Mouse (Mus musculus): ENCODE data around the gene Pfkfb4. TPM values are rescaled to one million over a fixed set of nuclear protein-coding genes. Genes with fewer than 3 reads are reported as not detected.

Pfkfb4 gene
- polyA plus RNA-seq (2014; fragmentation: Nextera tagmentation; extraction: Ambion mirVana) = 12.5 and 12.8 TPM in 2 replicates

- WGBS = under 1% methylated on average over 31 of the region's 31 CpGs
- DNase-seq (ENCODE audit: low spot score) = peak; percentile 97
- peak within 1 kb of the TSS; percentile 48 for H3K4me3 ChIP-seq (ENCODE audit: low read depth, low read length)
- peak within 1 kb of the TSS; percentile 72 for H3K4me2 ChIP-seq (ENCODE audit: low read depth, low read length, severe bottlenecking)
- H3K9ac ChIP-seq (ENCODE audit: low read length) = peak within 1 kb of the TSS; percentile 65
- no peaks in the 10 kb centered on the region for H3K36me3 ChIP-seq (ENCODE audit: control insufficient read depth, insufficient read depth, low read length)
- ATAC-seq (replicated peaks; ENCODE audit: low FRiP score) = peak; percentile 96
- no peaks in the 10 kb centered on the region for H3K27me3 ChIP-seq (ENCODE audit: control insufficient read depth, insufficient read depth, low read length)
- no peaks in the 10 kb centered on the region for H3K4me1 ChIP-seq (replicated peaks; ENCODE audit: control insufficient read depth, insufficient read depth, low read length)
- no peaks in the 10 kb centered on the region for H3K9me3 ChIP-seq (ENCODE audit: control insufficient read depth, low read length)
- peak within 1 kb of the TSS; percentile 65 for H3K27ac ChIP-seq (ENCODE audit: low read depth, low read length)
Observed at GRCm38 (mm10) chr9:108991428-108992084, at the start of gene Pfkfb4. TSS of gene Pfkfb4 (plus strand) at chr9:108991778.

- ATAC-seq (replicated peaks; ENCODE audit: low FRiP score) = no peak
- Histone ChIP-seq H3K27ac (ENCODE audit: low read depth, low read length) (no peak overlapping the region), H3K4me2 (ENCODE audit: low read depth, low read length, severe bottlenecking) (no peak overlapping the region), H3K27me3 (ENCODE audit: control insufficient read depth, insufficient read depth, low read length) (no peaks in the 10 kb centered on the region), H3K4me1 (replicated peaks; ENCODE audit: control insufficient read depth, insufficient read depth, low read length) (no peaks in the 10 kb centered on the region), H3K9me3 (ENCODE audit: control insufficient read depth, low read length) (no peaks in the 10 kb centered on the region), H3K36me3 (ENCODE audit: control insufficient read depth, insufficient read depth, low read length) (peaks cover 16% of the 10 kb centered on the region), H3K9ac (ENCODE audit: low read length) (no peak overlapping the region), H3K4me3 (ENCODE audit: low read depth, low read length) (no peak overlapping the region)
- WGBS = 83% methylated on average over 9 of the region's 9 CpGs
- no peak for DNase-seq (ENCODE audit: low spot score)
Observed at GRCm38 (mm10) chr9:108945111-108945510, 46.5 kb upstream of the Pfkfb4 start.

DNA sequence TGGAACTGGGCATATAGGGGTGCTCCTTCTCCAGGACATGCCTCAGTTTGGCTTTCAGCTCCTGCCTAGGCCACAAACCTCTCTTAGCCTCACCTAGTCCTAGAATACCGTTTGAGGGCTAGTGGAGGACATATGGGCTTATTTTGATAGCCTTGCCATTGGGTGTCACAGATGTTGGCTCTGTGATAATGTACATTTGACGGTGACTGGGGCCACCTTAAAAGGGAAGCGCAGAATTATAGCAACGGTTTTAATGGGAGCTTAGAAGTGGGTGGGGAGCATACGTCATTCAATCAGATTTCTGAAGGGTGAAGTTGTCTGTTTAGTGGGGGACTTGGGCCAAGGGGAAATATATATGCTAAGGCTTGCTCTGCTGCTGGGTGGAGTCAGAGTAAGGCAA lies 46.0 kb upstream of the Pfkfb4 start:
- Histone ChIP-seq H3K4me2 (ENCODE audit: low read depth, low read length, severe bottlenecking) (no peak overlapping the region), H3K9me3 (ENCODE audit: control insufficient read depth, low read length) (no peaks in the 10 kb centered on the region), H3K36me3 (ENCODE audit: control insufficient read depth, insufficient read depth, low read length) (peaks cover 16% of the 10 kb centered on the region), H3K27me3 (ENCODE audit: control insufficient read depth, insufficient read depth, low read length) (no peaks in the 10 kb centered on the region), H3K9ac (ENCODE audit: low read length) (no peak overlapping the region), H3K4me1 (replicated peaks; ENCODE audit: control insufficient read depth, insufficient read depth, low read length) (no peaks in the 10 kb centered on the region), H3K4me3 (ENCODE audit: low read depth, low read length) (no peak overlapping the region), H3K27ac (ENCODE audit: low read depth, low read length) (no peak overlapping the region)
- DNase-seq (ENCODE audit: low spot score) = no peak
- WGBS = 85% methylated on average over 5 of the region's 5 CpGs
- no peak for ATAC-seq (replicated peaks; ENCODE audit: low FRiP score)

DNA sequence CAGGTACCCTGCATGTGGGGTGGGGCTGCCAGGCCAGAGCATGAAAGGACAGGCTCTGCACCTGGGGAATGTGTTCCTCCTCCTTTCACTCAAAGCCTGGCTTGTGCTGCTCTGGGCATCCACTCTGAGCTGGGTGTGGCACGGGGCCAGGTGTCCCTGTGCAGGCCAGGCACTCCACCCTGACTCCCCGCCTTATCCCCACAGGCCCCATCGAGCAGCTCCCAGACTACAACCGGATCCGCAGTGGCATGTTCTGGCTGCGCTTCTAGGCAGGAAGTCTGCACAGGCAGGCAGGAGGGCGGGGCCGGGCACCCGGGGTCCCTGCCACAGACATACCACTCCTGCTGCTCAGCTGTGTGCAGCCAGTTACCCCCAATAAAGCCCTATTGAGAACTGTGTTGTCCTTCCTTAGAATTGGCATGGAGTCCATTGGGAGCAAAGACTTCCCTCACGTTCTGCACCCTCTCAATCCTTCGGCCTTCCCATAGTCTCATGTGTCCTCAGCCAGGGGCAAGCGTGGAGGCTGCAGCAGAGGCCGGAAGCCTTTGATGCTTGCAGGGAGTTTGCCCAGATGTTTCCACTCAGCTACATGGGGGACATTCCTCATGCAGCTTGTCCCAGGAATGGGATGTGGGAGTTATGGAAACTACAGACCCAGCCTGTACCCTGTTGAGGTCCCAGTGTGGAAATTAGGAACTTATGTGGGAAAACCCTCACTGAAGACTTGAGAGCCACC lies 42.2 kb upstream of the Pfkfb4 start:
- Histone ChIP-seq H3K27ac (ENCODE audit: low read depth, low read length) (no peak overlapping the region), H3K4me1 (replicated peaks; ENCODE audit: control insufficient read depth, insufficient read depth, low read length) (no peaks in the 10 kb centered on the region; the same call in 1 of the 2 replicates), H3K9ac (ENCODE audit: low read length) (no peak overlapping the region), H3K4me2 (ENCODE audit: low read depth, low read length, severe bottlenecking) (no peak overlapping the region), H3K36me3 (ENCODE audit: control insufficient read depth, insufficient read depth, low read length) (peaks cover 7% of the 10 kb centered on the region; the same call in 1 of the 2 replicates), H3K9me3 (ENCODE audit: control insufficient read depth, low read length) (no peaks in the 10 kb centered on the region), H3K27me3 (ENCODE audit: control insufficient read depth, insufficient read depth, low read length) (peaks cover 8% of the 10 kb centered on the region), H3K4me3 (ENCODE audit: low read depth, low read length) (no peak overlapping the region)
- DNase-seq (ENCODE audit: low spot score) (no peak), ATAC-seq (replicated peaks; ENCODE audit: low FRiP score) (no peak)
- WGBS = 82% methylated on average over 13 of the region's 13 CpGs

DNA sequence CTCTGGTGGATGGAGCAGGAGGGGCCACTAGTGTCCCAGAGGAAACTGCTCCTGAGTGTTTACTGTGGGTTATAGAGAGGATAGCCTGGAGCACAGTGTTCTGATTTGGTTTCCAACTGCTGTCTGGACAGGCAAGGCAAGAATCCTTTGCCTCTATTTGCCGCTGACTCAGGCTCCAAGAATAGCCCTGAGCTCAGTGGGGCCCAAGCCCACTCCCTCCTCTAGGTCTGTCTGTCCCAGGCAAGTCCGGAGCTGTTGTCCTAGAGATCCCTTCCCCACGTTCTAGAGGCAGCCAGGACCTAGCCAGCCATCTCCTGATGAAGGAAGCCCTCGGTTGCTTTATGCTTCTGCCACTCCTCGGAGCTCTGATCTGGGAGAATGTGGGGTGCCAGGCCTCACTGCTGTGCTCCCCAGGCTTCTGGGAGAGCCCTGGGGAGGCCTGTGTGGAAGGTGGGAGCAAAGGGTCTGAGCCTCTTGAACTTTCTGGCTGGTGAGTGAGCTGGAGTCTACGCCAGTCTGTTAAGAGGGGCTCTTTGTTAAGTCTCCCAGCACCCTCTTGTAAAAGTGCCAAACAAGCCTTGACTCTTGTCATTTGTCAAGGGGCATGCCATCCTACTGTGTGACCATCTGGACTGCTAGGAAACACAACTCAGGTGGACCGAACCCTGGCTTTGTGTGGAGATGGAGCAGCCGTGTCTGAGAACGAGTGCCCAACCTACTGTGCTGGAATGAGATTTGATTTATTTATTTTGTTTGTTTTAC lies 41.4 kb upstream of the Pfkfb4 start:
- ATAC-seq (replicated peaks; ENCODE audit: low FRiP score) (no peak), DNase-seq (ENCODE audit: low spot score) (no peak)
- Histone ChIP-seq H3K27ac (ENCODE audit: low read depth, low read length) (peak overlapping the region; percentile 37; the same call in 1 of the 2 replicates), H3K36me3 (ENCODE audit: control insufficient read depth, insufficient read depth, low read length) (peaks cover 7% of the 10 kb centered on the region; the same call in 1 of the 2 replicates), H3K4me2 (ENCODE audit: low read depth, low read length, severe bottlenecking) (no peak overlapping the region), H3K27me3 (ENCODE audit: control insufficient read depth, insufficient read depth, low read length) (peaks cover 8% of the 10 kb centered on the region), H3K4me3 (ENCODE audit: low read depth, low read length) (no peak overlapping the region), H3K9ac (ENCODE audit: low read length) (no peak overlapping the region), H3K4me1 (replicated peaks; ENCODE audit: control insufficient read depth, insufficient read depth, low read length) (no peaks in the 10 kb centered on the region; the same call in 1 of the 2 replicates), H3K9me3 (ENCODE audit: control insufficient read depth, low read length) (no peaks in the 10 kb centered on the region)
- 85% methylated on average over 9 of the region's 9 CpGs for WGBS

- 10% methylated on average over 15 of the region's 15 CpGs for WGBS
- Histone ChIP-seq H3K36me3 (ENCODE audit: control insufficient read depth, insufficient read depth, low read length) (peaks cover 3% of the 10 kb centered on the region; the same call in 1 of the 2 replicates), H3K4me1 (replicated peaks; ENCODE audit: control insufficient read depth, insufficient read depth, low read length) (no peaks in the 10 kb centered on the region; the same call in 1 of the 2 replicates), H3K9me3 (ENCODE audit: control insufficient read depth, low read length) (no peaks in the 10 kb centered on the region), H3K4me3 (ENCODE audit: low read depth, low read length) (no peak within 1 kb of the TSS), H3K27me3 (ENCODE audit: control insufficient read depth, insufficient read depth, low read length) (peaks cover 8% of the 10 kb centered on the region), H3K9ac (ENCODE audit: low read length) (no peak within 1 kb of the TSS), H3K27ac (ENCODE audit: low read depth, low read length) (no peak within 1 kb of the TSS), H3K4me2 (ENCODE audit: low read depth, low read length, severe bottlenecking) (peak within 1 kb of the TSS; percentile 27; the same call in 1 of the 2 replicates)
- DNase-seq (ENCODE audit: low spot score) (no peak), ATAC-seq (replicated peaks; ENCODE audit: low FRiP score) (no peak)
Observed at GRCm38 (mm10) chr9:108953081-108953636, 38.4 kb upstream of the Pfkfb4 start, which contains the start of gene Col7a1. TSS of gene Col7a1 (plus strand) at chr9:108953586.

DNA sequence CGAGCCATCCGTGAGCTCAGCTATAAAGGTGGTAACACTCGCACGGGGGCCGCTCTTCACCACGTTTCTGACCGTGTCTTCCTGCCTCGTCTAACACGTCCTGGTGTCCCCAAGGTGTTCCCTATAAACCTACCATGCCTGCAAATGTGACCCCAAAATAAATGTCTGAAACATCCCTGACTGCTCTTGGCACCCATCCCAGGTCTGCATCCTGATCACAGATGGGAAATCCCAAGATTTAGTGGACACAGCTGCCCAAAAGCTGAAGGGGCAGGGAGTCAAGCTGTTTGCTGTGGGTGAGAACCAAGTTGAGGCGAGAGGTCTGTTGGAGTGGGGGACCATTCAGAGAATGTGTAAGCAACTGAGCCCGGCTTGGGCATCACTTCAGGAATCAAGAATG lies 36.3 kb upstream of the Pfkfb4 start:
- H3K4me1 ChIP-seq (replicated peaks; ENCODE audit: control insufficient read depth, insufficient read depth, low read length) = no peaks in the 10 kb centered on the region; the same call in 1 of the 2 replicates
- ATAC-seq (replicated peaks; ENCODE audit: low FRiP score) = no peak
- 94% methylated on average over 11 of the region's 11 CpGs for WGBS

GRCm38 (mm10) chr9:108955846-108956245 lies 35.7 kb upstream of the Pfkfb4 start:
- Histone ChIP-seq H3K36me3 (ENCODE audit: control insufficient read depth, insufficient read depth, low read length) (no peaks in the 10 kb centered on the region), H3K9me3 (ENCODE audit: control insufficient read depth, low read length) (no peaks in the 10 kb centered on the region), H3K27me3 (ENCODE audit: control insufficient read depth, insufficient read depth, low read length) (peaks cover 8% of the 10 kb centered on the region), H3K4me2 (ENCODE audit: low read depth, low read length, severe bottlenecking) (no peak overlapping the region), H3K9ac (ENCODE audit: low read length) (no peak overlapping the region), H3K4me1 (replicated peaks; ENCODE audit: control insufficient read depth, insufficient read depth, low read length) (no peaks in the 10 kb centered on the region; the same call in 1 of the 2 replicates), H3K4me3 (ENCODE audit: low read depth, low read length) (no peak overlapping the region), H3K27ac (ENCODE audit: low read depth, low read length) (no peak overlapping the region)
- WGBS = 88% methylated on average over 11 of the region's 11 CpGs
- DNase-seq (ENCODE audit: low spot score) (no peak), ATAC-seq (replicated peaks; ENCODE audit: low FRiP score) (no peak)

More for the DNA sequence above, 36.3 kb upstream of the Pfkfb4 start:
- Histone ChIP-seq H3K27ac (ENCODE audit: low read depth, low read length) (no peak overlapping the region), H3K36me3 (ENCODE audit: control insufficient read depth, insufficient read depth, low read length) (no peaks in the 10 kb centered on the region; the same call in 1 of the 2 replicates), H3K9ac (ENCODE audit: low read length) (no peak overlapping the region), H3K4me3 (ENCODE audit: low read depth, low read length) (no peak overlapping the region), H3K9me3 (ENCODE audit: control insufficient read depth, low read length) (no peaks in the 10 kb centered on the region), H3K27me3 (ENCODE audit: control insufficient read depth, insufficient read depth, low read length) (peaks cover 8% of the 10 kb centered on the region), H3K4me2 (ENCODE audit: low read depth, low read length, severe bottlenecking) (no peak overlapping the region)
- no peak for DNase-seq (ENCODE audit: low spot score)

Measured in forebrain, embryonic 11.5 days (tissue).